Mouse (Mus musculus) c-Kit-positive CD71-positive TER-119-positive erythroid progenitor cells, embryonic 14.5 days (primary cell): Measurements from ENCODE around the gene Scn3b.

Experiments
- DNase-seq: peaks from one replicate; pipeline ENCODE4 v3.0.0-alpha.2; 2013; ENCODE audit warnings: low spot score

Scn3b gene

GRCm38 (mm10) chr9:40269103-40269861 lies at the start of gene Scn3b:
Gene Scn3b (plus strand): TSS chr9:40269217.
- no peak for DNase-seq

- no peak for DNase-seq
Observed at GRCm38 (mm10) chr9:40224289-40224688, 44.7 kb upstream of the Scn3b start.

- DNase-seq, result peak; percentile 19
Observed at GRCm38 (mm10) chr9:40227874-40228789, 40.9 kb upstream of the Scn3b start.

- DNase-seq, result no peak
Observed at GRCm38 (mm10) chr9:40228804-40229331, 40.1 kb upstream of the Scn3b start.

- no peak for DNase-seq
Observed at GRCm38 (mm10) chr9:40229479-40229878, 39.5 kb upstream of the Scn3b start.

- DNase-seq, result no peak
Observed at GRCm38 (mm10) chr9:40231019-40231418, 38.0 kb upstream of the Scn3b start.

- DNase-seq, result no peak
Observed at GRCm38 (mm10) chr9:40234233-40235072, 34.6 kb upstream of the Scn3b start.

GRCm38 (mm10) chr9:40235220-40235619 lies 33.8 kb upstream of the Scn3b start:
- no peak for DNase-seq

GRCm38 (mm10) chr9:40239749-40240148 lies 29.3 kb upstream of the Scn3b start:
- DNase-seq, result no peak

- no peak for DNase-seq
Observed at GRCm38 (mm10) chr9:40240311-40240710, 28.7 kb upstream of the Scn3b start.

GRCm38 (mm10) chr9:40241223-40241801 lies 27.7 kb upstream of the Scn3b start:
- DNase-seq, result no peak

GRCm38 (mm10) chr9:40241951-40242888 lies 26.8 kb upstream of the Scn3b start:
- no peak for DNase-seq

- DNase-seq, result no peak
Observed at GRCm38 (mm10) chr9:40245466-40245865, 23.6 kb upstream of the Scn3b start.

- no peak for DNase-seq
Observed at GRCm38 (mm10) chr9:40245974-40246665, 22.9 kb upstream of the Scn3b start.

GRCm38 (mm10) chr9:40246702-40247101 lies 22.3 kb upstream of the Scn3b start:
- DNase-seq, result no peak

GRCm38 (mm10) chr9:40249106-40249505 lies 19.9 kb upstream of the Scn3b start:
- DNase-seq, result no peak

GRCm38 (mm10) chr9:40252459-40252858 lies 16.6 kb upstream of the Scn3b start:
- no peak for DNase-seq

GRCm38 (mm10) chr9:40263874-40264273 lies 5.1 kb upstream of the Scn3b start:
- no peak for DNase-seq

- DNase-seq, result no peak
Observed at GRCm38 (mm10) chr9:40268040-40268747, 823 bp upstream of the Scn3b start.
